ENCODE assay signal across 14 mouse cellular contexts in genomic region chr3:14952169-14952729, GRCm38 (mm10).
"Had no signal": no experiment of that assay in that cellular context is flagged by ENCODE, and none has a peak within 500 bp of the region (broad histone marks: within the 10 kb centered on the region; RNA-seq: fewer than 3 reads in every experiment).

No protein-coding gene starts in this region.

- H3K27me3 ChIP-seq: kidney, embryonic 15.5 days; liver, embryonic 15.5 days; midbrain, embryonic 12.5 days; neural tube, embryonic 13.5 days had no signal

- H3K4me3 ChIP-seq: kidney, embryonic 15.5 days; left cerebral cortex, adult 2 months; limb, embryonic 10.5 days; liver, embryonic 15.5 days; midbrain, embryonic 12.5 days; neural tube, embryonic 13.5 days had no signal

- H3K36me3 ChIP-seq: kidney, embryonic 15.5 days; limb, embryonic 10.5 days; liver, embryonic 15.5 days; midbrain, embryonic 12.5 days; neural tube, embryonic 13.5 days had no signal

- H3K4me2 ChIP-seq: kidney, embryonic 15.5 days; liver, embryonic 11.5 days; liver, embryonic 15.5 days; midbrain, embryonic 12.5 days; neural tube, embryonic 13.5 days had no signal

- H3K9me3 ChIP-seq: kidney, embryonic 15.5 days; limb, embryonic 10.5 days; liver, embryonic 15.5 days; midbrain, embryonic 12.5 days; neural tube, embryonic 13.5 days had no signal

- H3K4me1 ChIP-seq: kidney, embryonic 15.5 days; limb, embryonic 10.5 days; midbrain, embryonic 12.5 days; neural tube, embryonic 13.5 days had no signal

- H3K27ac ChIP-seq: kidney, embryonic 15.5 days; left cerebral cortex, adult 2 months; limb, embryonic 10.5 days; liver, embryonic 15.5 days; midbrain, embryonic 12.5 days; neural tube, embryonic 13.5 days had no signal

- DNase-seq: kidney, postnatal 25 days; retina, postnatal 1 day; right cerebral cortex, postnatal 4 days; spleen, adult 18-20 months; thymus, adult 18-20 months; thymus, postnatal 14 days had no signal

- H3K9ac ChIP-seq: kidney, embryonic 15.5 days; liver, embryonic 15.5 days; midbrain, embryonic 12.5 days; neural tube, embryonic 13.5 days had no signal

- ATAC-seq: midbrain, embryonic 16.5 days had no signal
